Mouse (Mus musculus): ENCODE results near the gene Dio1.
A peak's percentile ranks its signal among the peaks of the same experiment; 100 is the strongest.

Gene Dio1

GRCm38 (mm10) chr4:107300902-107301555 is 5.9 kb downstream of the Dio1 start:
- DNase-seq (ENCODE audit: low spot score): no peak

- no peak for DNase-seq (ENCODE audit: low spot score)
Observed at GRCm38 (mm10) chr4:107300371-107300770, 6.6 kb downstream of the Dio1 start.

GRCm38 (mm10) chr4:107299779-107300340 is 7.1 kb downstream of the Dio1 start:
- DNase-seq (ENCODE audit: low spot score): no peak

GRCm38 (mm10) chr4:107298071-107298606 is 8.8 kb downstream of the Dio1 start:
- no peak for DNase-seq (ENCODE audit: low spot score)

GRCm38 (mm10) chr4:107292273-107292662 is 14.7 kb downstream of the Dio1 start:
- no peak for DNase-seq (ENCODE audit: low spot score)

GRCm38 (mm10) chr4:107291611-107292272 is 15.2 kb downstream of the Dio1 start:
- DNase-seq (ENCODE audit: low spot score): no peak

GRCm38 (mm10) chr4:107287517-107287916 is 19.5 kb downstream of the Dio1 start:
- DNase-seq (ENCODE audit: low spot score): no peak

- DNase-seq (ENCODE audit: low spot score): no peak
Observed at GRCm38 (mm10) chr4:107286386-107286785, 20.6 kb downstream of the Dio1 start.

- no peak for DNase-seq (ENCODE audit: low spot score)
Observed at GRCm38 (mm10) chr4:107285446-107286200, 21.3 kb downstream of the Dio1 start.

- no peak for DNase-seq (ENCODE audit: low spot score)
Observed at GRCm38 (mm10) chr4:107280843-107281475, 26.0 kb downstream of the Dio1 start.

GRCm38 (mm10) chr4:107278188-107278707 is 28.7 kb downstream of the Dio1 start:
- DNase-seq (ENCODE audit: low spot score): no peak

GRCm38 (mm10) chr4:107274511-107274910 is 32.5 kb downstream of the Dio1 start:
- no peak for DNase-seq (ENCODE audit: low spot score)

GRCm38 (mm10) chr4:107273683-107274082 is 33.3 kb downstream of the Dio1 start:
- DNase-seq (ENCODE audit: low spot score): no peak

- DNase-seq (ENCODE audit: low spot score): no peak
Observed at GRCm38 (mm10) chr4:107260001-107260400, 47.0 kb downstream of the Dio1 start.

GRCm38 (mm10) chr4:107254414-107254813 is 52.6 kb downstream of the Dio1 start:
- DNase-seq (ENCODE audit: low spot score): no peak

- peak; percentile 96 for DNase-seq (ENCODE audit: low spot score)
Observed at GRCm38 (mm10) chr4:107253125-107254091, 53.6 kb downstream of the Dio1 start, which contains the start of the genes Lrrc42 and Hspb11. Gene Lrrc42, minus strand, starts transcription at chr4:107253532. Gene Hspb11, plus strand, starts transcription at chr4:107253593.

GRCm38 (mm10) chr4:107252522-107252921 is 54.4 kb downstream of the Dio1 start:
- no peak for DNase-seq (ENCODE audit: low spot score)

GRCm38 (mm10) chr4:107250494-107250893 is 56.5 kb downstream of the Dio1 start:
- DNase-seq (ENCODE audit: low spot score): no peak

GRCm38 (mm10) chr4:107249471-107249870 is 57.5 kb downstream of the Dio1 start:
- no peak for DNase-seq (ENCODE audit: low spot score)

- DNase-seq (ENCODE audit: low spot score): no peak
Observed at GRCm38 (mm10) chr4:107248061-107248460, 58.9 kb downstream of the Dio1 start.
